Mouse (Mus musculus): ENCODE data around the gene Rpl35. TPM values are rescaled to one million over a fixed set of nuclear protein-coding genes. Genes with fewer than 3 reads are reported as not detected.

Gene Rpl35
- polyA plus RNA-seq, 1 experiment from 2014 or later: 1,048 TPM

- Histone ChIP-seq H3K4me2 (no peak overlapping the region), H3K4me1 (no peaks in the 10 kb centered on the region), H3K9ac (no peak overlapping the region), H3K36me3 (replicated peaks) (no peaks in the 10 kb centered on the region), H3K27me3 (peaks cover under 1% of the 10 kb centered on the region; the same call in 1 of the 2 replicates), H3K9me3 (no peaks in the 10 kb centered on the region), H3K27ac (no peak overlapping the region), H3K4me3 (replicated peaks) (no peak overlapping the region)
- ATAC-seq (ENCODE audit: low FRiP score): no peak
- WGBS: 84% methylated on average over 4 of the region's 4 CpGs
Measured at GRCm38 (mm10) chr2:38992004-38992403, 13.4 kb downstream of the Rpl35 start.

- Histone ChIP-seq H3K9me3 (peaks cover 1% of the 10 kb centered on the region; the same call in 1 of the 2 replicates), H3K27ac (no peak overlapping the region), H3K4me1 (no peaks in the 10 kb centered on the region), H3K27me3 (no peaks in the 10 kb centered on the region), H3K4me2 (no peak overlapping the region), H3K4me3 (replicated peaks) (no peak overlapping the region), H3K36me3 (replicated peaks) (no peaks in the 10 kb centered on the region), H3K9ac (no peak overlapping the region)
- whole genome bisulfite sequencing: 78% methylated on average over 2 of the region's 2 CpGs
- no peak for ATAC-seq (ENCODE audit: low FRiP score)
Measured at GRCm38 (mm10) chr2:38988929-38989328, 16.5 kb downstream of the Rpl35 start.

GRCm38 (mm10) chr2:38987803-38988510, 17.5 kb downstream of the Rpl35 start:
- WGBS: 87% methylated on average over 6 of the region's 6 CpGs
- Histone ChIP-seq H3K36me3 (replicated peaks) (no peaks in the 10 kb centered on the region), H3K4me1 (no peaks in the 10 kb centered on the region), H3K4me2 (no peak overlapping the region), H3K27me3 (no peaks in the 10 kb centered on the region), H3K9ac (no peak overlapping the region), H3K27ac (no peak overlapping the region), H3K9me3 (peaks cover 8% of the 10 kb centered on the region; the same call in 1 of the 2 replicates), H3K4me3 (replicated peaks) (no peak overlapping the region)
- ATAC-seq (ENCODE audit: low FRiP score): no peak

- H3K27me3 ChIP-seq: no peaks in the 10 kb centered on the region
- no peak overlapping the region for H3K27ac ChIP-seq
- H3K4me1 ChIP-seq: no peaks in the 10 kb centered on the region
- H3K9me3 ChIP-seq: peaks cover 8% of the 10 kb centered on the region; the same call in 1 of the 2 replicates
- H3K4me3 ChIP-seq (replicated peaks): no peak overlapping the region
- H3K9ac ChIP-seq: no peak overlapping the region
- no peaks in the 10 kb centered on the region for H3K36me3 ChIP-seq (replicated peaks)
- WGBS: 68% methylated on average over 1 of the region's 1 CpGs
- no peak for ATAC-seq (ENCODE audit: low FRiP score)
- H3K4me2 ChIP-seq: no peak overlapping the region
Measured at GRCm38 (mm10) chr2:38987371-38987770, 18.1 kb downstream of the Rpl35 start.

- peaks cover 8% of the 10 kb centered on the region; the same call in 1 of the 2 replicates for H3K9me3 ChIP-seq
- no peak overlapping the region for H3K27ac ChIP-seq
- no peak overlapping the region for H3K4me2 ChIP-seq
- no peak for ATAC-seq (ENCODE audit: low FRiP score)
- no peaks in the 10 kb centered on the region for H3K4me1 ChIP-seq
- no peak overlapping the region for H3K9ac ChIP-seq
- 93% methylated on average over 3 of the region's 3 CpGs for WGBS
- H3K36me3 ChIP-seq (replicated peaks): no peaks in the 10 kb centered on the region
- H3K4me3 ChIP-seq (replicated peaks): no peak overlapping the region
- H3K27me3 ChIP-seq: no peaks in the 10 kb centered on the region
Measured at GRCm38 (mm10) chr2:38986580-38986979, 18.8 kb downstream of the Rpl35 start.

- Histone ChIP-seq H3K4me1 (no peaks in the 10 kb centered on the region), H3K4me3 (replicated peaks) (no peak overlapping the region), H3K27me3 (no peaks in the 10 kb centered on the region), H3K4me2 (no peak overlapping the region), H3K9ac (no peak overlapping the region), H3K9me3 (peaks cover 8% of the 10 kb centered on the region; the same call in 1 of the 2 replicates), H3K36me3 (replicated peaks) (no peaks in the 10 kb centered on the region), H3K27ac (no peak overlapping the region)
- no peak for ATAC-seq (ENCODE audit: low FRiP score)
- WGBS: 94% methylated on average over 2 of the region's 2 CpGs
Measured at GRCm38 (mm10) chr2:38983456-38983855, 22.0 kb downstream of the Rpl35 start.

- no peak overlapping the region for H3K4me3 ChIP-seq (replicated peaks)
- no peak overlapping the region for H3K9ac ChIP-seq
- no peak for ATAC-seq (ENCODE audit: low FRiP score)
- H3K36me3 ChIP-seq (replicated peaks): no peaks in the 10 kb centered on the region
- H3K9me3 ChIP-seq: no peaks in the 10 kb centered on the region
- no peaks in the 10 kb centered on the region; the same call in 1 of the 2 replicates for H3K4me1 ChIP-seq
- no peak overlapping the region for H3K4me2 ChIP-seq
- WGBS: 74% methylated on average over 4 of the region's 4 CpGs
- H3K27ac ChIP-seq: no peak overlapping the region
- H3K27me3 ChIP-seq: no peaks in the 10 kb centered on the region
Measured at GRCm38 (mm10) chr2:38977837-38978236, 27.6 kb downstream of the Rpl35 start.

- Histone ChIP-seq H3K4me2 (no peak overlapping the region), H3K9ac (no peak overlapping the region), H3K36me3 (replicated peaks) (no peaks in the 10 kb centered on the region), H3K27me3 (no peaks in the 10 kb centered on the region), H3K9me3 (no peaks in the 10 kb centered on the region), H3K4me1 (no peaks in the 10 kb centered on the region; the same call in 1 of the 2 replicates), H3K4me3 (replicated peaks) (no peak overlapping the region), H3K27ac (no peak overlapping the region)
- WGBS: 83% methylated on average over 21 of the region's 21 CpGs
- ATAC-seq (ENCODE audit: low FRiP score): no peak
Measured at GRCm38 (mm10) chr2:38975941-38976805, 29.3 kb downstream of the Rpl35 start.

GRCm38 (mm10) chr2:38975181-38975580, 30.2 kb downstream of the Rpl35 start:
- no peaks in the 10 kb centered on the region for H3K36me3 ChIP-seq (replicated peaks)
- H3K4me2 ChIP-seq: no peak overlapping the region
- WGBS: 88% methylated on average over 3 of the region's 3 CpGs
- no peak overlapping the region for H3K4me3 ChIP-seq (replicated peaks)
- H3K9ac ChIP-seq: no peak overlapping the region
- H3K9me3 ChIP-seq: no peaks in the 10 kb centered on the region
- H3K4me1 ChIP-seq: no peaks in the 10 kb centered on the region; the same call in 1 of the 2 replicates
- no peak overlapping the region for H3K27ac ChIP-seq
- ATAC-seq (ENCODE audit: low FRiP score): no peak
- no peaks in the 10 kb centered on the region for H3K27me3 ChIP-seq

- 45% methylated on average over 2 of the region's 2 CpGs for whole genome bisulfite sequencing
- ATAC-seq (ENCODE audit: low FRiP score): no peak
- no peak overlapping the region for H3K27ac ChIP-seq
Measured at GRCm38 (mm10) chr2:38974171-38974570, 31.3 kb downstream of the Rpl35 start.

GRCm38 (mm10) chr2:38973701-38974100, 31.7 kb downstream of the Rpl35 start:
- Histone ChIP-seq H3K4me3 (replicated peaks) (no peak overlapping the region), H3K27me3 (no peaks in the 10 kb centered on the region), H3K27ac (no peak overlapping the region), H3K9ac (no peak overlapping the region), H3K9me3 (no peaks in the 10 kb centered on the region), H3K36me3 (replicated peaks) (no peaks in the 10 kb centered on the region), H3K4me1 (no peaks in the 10 kb centered on the region; the same call in 1 of the 2 replicates), H3K4me2 (no peak overlapping the region)
- ATAC-seq (ENCODE audit: low FRiP score): no peak
- WGBS: 91% methylated on average over 7 of the region's 7 CpGs

More at GRCm38 (mm10) chr2:38974171-38974570, 31.3 kb downstream of the Rpl35 start:
- H3K4me2 ChIP-seq: no peak overlapping the region
- no peaks in the 10 kb centered on the region for H3K36me3 ChIP-seq (replicated peaks)
- no peak overlapping the region for H3K9ac ChIP-seq
- no peak overlapping the region for H3K4me3 ChIP-seq (replicated peaks)
- no peaks in the 10 kb centered on the region; the same call in 1 of the 2 replicates for H3K4me1 ChIP-seq
- H3K9me3 ChIP-seq: no peaks in the 10 kb centered on the region
- H3K27me3 ChIP-seq: no peaks in the 10 kb centered on the region

- H3K27me3 ChIP-seq: no peaks in the 10 kb centered on the region
- no peaks in the 10 kb centered on the region; the same call in 1 of the 2 replicates for H3K4me1 ChIP-seq
- no peak overlapping the region for H3K27ac ChIP-seq
- no peak overlapping the region for H3K4me2 ChIP-seq
- ATAC-seq (ENCODE audit: low FRiP score): no peak
- 36% methylated on average over 2 of the region's 2 CpGs for WGBS
- no peaks in the 10 kb centered on the region for H3K36me3 ChIP-seq (replicated peaks)
- no peak overlapping the region for H3K9ac ChIP-seq
- H3K4me3 ChIP-seq (replicated peaks): no peak overlapping the region
- no peaks in the 10 kb centered on the region for H3K9me3 ChIP-seq
Measured at GRCm38 (mm10) chr2:38973223-38973622, 32.2 kb downstream of the Rpl35 start.
